Mouse (Mus musculus) monocyte, adult 59 days (primary cell): ENCODE results near the gene Klra2. TPM values are rescaled to one million over a fixed set of nuclear protein-coding genes. Genes with fewer than 3 reads are reported as not detected.

Source experiments
- total RNA-seq, 2 experiments: library from RNA; stranded (reverse); gene quantifications; one replicate each; pipeline ENCODE4 v1.2.4; 2023

Gene Klra2
- 100 to 1,000 TPM; 200 to 260 TPM for total RNA-seq

DNA sequence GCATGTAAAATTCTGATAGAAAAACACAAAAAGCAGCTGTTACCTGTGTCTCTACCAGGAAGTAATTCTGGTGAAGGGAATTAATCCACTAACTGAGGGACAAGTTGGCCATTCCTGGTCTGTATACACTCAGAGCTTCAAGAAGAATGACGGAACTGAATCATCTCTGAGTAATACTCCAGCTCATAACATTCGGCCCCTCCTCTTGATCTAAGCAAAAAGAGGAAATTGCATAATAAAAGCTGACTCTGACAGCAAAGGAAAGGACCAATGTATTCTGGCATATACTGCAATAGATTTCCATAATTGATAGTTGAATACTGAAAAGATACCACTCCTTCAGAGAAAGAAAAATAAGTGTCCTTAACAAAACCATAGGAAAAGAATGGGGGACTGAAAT lies at the start of gene Klra2:
TSS of gene Klra2 (minus strand) at position 157 of the 400 bp plus-strand sequence.

DNA sequence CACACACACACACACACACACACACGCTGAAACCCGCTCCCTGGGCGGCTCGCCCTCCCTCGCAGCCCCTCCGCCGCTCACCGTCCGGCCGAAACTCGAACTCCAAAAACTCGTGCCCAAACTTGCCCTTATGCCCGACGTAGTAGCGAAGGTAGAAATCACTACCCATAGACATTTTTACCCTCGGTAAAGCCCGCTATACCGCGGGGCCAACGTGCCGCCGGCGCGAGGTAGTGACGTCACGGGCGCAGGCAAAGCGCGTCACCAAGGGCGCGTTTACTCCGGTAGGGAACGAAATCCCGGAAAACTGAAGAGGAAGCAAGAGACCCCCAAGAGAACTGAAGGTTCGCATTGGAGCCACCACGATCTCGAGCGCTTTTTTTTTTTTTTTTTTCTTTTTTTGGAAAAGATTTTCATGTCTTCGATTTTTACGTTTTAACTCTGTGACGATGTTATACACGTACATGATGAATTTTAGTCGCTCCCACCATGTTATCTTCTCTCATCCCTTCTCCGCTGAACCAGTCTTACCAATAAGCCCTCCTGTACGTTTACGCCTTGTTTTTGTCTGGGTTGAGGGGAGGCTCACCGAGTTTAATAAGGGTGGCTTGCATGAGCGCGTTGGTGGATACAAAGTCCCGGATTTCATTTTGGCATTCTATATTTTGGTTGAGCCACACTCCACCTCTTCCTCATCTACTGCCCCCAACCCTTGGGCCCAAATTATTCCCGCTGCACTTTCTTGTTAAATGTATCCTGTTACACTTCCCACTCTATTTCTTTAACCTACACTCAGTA lies 46.0 kb upstream of the Klra2 start, which contains the start of gene Magohb:
TSS of gene Magohb (minus strand) at position 254 of the 798 bp plus-strand sequence.

Other genes with a start within 250 kb of the Klra2 start
- 10 to 100 TPM; 14.0 to 20.0 TPM for gene Magohb, start 45.9 kb upstream of the Klra2 start, total RNA-seq
- 1 to 10 TPM in 1 of 2 experiments, not detected in 1; 1.2 TPM for gene Styk1, start 106.2 kb upstream of the Klra2 start, total RNA-seq
- 100 to 1,000 TPM; 129 to 131 TPM for gene Ybx3, start 141.1 kb upstream of the Klra2 start, total RNA-seq
- gene 5430401F13Rik, start 239.0 kb upstream of the Klra2 start, total RNA-seq, result not detected
- not detected for gene Gm6619, start 239.0 kb upstream of the Klra2 start, total RNA-seq